Mouse (Mus musculus) brain, embryonic 14.5 days (tissue): ENCODE results near the gene Gmpr2. TPM values are rescaled to one million over a fixed set of nuclear protein-coding genes. Genes with fewer than 3 reads are reported as not detected.

Source experiments
- DNase-seq: peaks from one replicate; pipeline ENCODE4 v3.0.0-alpha.2; 2011; ENCODE audit warnings: low read depth
- CTCF ChIP-seq: fragments of 200-500 bp; IDR thresholded peaks from 2 replicates; pipeline ENCODE4 v1.5.1; 2012; ENCODE audit warnings: inconsistent platforms, mild to moderate bottlenecking, moderate library complexity, borderline replicate concordance; ENCODE audit not compliant: insufficient read depth, insufficient read length; ENCODE audit errors: extremely low read depth
- POLR2A ChIP-seq: fragments of 200-500 bp; IDR thresholded peaks from 2 replicates; pipeline ENCODE4 v1.6.1; 2012; ENCODE audit warnings: mild to moderate bottlenecking, inconsistent platforms, borderline replicate concordance; ENCODE audit not compliant: poor library complexity, insufficient read depth, insufficient read length, severe bottlenecking; ENCODE audit errors: extremely low read depth
- polyA plus RNA-seq: library from polyadenylated mRNA; depleted of rRNA; stranded (reverse); fragments of >200 nt; gene quantifications from 2 replicates; pipeline ENCODE4 v1.2.3, GENCODE M21; 2012

Gene Gmpr2
- polyA plus RNA-seq, 1 experiment, result 32.8 TPM

DNA sequence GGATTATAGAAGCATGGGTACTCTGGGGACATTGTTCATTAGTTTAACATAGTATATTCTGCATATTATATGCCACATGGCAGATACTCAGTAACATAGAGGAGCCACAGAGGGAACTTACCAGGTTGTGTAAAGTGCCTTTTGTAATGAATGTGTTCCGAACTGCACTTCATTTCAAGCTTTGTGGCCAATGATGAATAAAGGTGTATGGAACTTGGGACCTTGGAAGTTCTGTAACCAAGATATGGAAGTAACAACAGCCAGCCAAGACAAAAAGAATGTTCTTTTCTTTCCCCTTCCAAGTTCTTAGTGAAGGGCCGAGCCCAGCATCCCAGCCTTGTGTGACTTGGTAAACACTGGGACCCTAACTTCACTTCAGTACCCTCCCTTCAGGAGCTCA is 21.9 kb upstream of the Gmpr2 start, which contains the start of gene Tssk4:
TSS of gene Tssk4 (plus strand) at position 301 of the 400 bp plus-strand sequence.
- no peak for TF ChIP-seq POLR2A
- no peak for DNase-seq

DNA sequence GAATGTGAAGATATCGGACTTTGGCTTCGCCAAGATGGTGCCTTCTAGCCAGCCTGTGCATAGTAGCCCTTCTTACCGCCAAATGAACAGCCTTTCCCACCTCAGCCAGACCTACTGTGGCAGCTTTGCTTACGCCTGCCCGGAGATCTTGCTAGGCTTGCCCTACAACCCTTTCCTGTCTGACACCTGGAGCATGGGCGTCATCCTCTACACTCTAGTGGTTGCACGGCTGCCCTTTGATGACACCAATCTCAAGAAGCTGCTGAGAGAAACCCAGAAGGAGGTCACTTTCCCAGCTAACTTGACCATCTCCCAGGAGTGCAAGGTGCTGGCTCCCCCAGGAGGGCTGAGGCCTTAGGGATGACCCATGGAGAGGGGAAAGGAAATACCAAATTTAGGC is 20.2 kb upstream of the Gmpr2 start:
- no peak for DNase-seq
- no peak for TF ChIP-seq POLR2A
- no peak for TF ChIP-seq CTCF

DNA sequence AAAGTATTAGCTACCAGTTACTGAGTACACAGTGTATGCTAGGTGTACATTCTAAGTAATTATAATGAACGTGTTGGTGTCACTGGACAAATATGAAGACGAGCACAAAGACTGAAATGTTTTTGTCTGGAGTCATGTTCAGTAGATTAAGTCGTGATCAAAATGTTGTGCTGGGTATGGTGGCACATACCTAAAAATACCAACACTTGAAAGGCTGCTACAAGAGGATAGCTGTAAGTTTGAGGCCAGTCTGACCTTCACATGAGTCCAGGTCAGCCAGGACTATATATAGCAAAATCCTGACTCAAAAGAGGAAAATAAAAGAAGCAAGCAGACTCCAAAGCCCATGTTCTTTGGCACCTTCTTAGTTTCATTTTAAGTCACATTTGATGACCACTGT is 14.8 kb upstream of the Gmpr2 start:
- TF ChIP-seq POLR2A, result no peak
- TF ChIP-seq CTCF, result no peak
- DNase-seq, result no peak

DNA sequence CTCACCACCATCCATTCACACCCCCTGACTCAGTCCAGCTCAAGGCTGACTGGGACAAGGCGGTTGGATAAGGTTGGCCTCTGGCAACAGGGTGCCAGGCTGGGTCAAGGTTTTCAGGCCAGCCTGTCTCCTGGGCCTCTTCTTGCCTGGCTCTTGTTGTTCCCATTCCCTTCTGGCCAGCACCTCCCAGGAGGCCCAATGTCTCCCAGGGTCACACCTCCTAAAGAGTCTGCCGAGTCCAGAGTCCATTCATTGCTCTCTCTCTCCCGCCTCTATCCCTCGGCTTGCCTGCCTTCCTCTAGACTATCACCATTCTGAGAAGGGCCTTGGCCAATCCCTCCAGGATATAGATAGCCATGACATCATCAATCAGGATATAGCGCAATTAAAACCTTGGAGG is 13.7 kb upstream of the Gmpr2 start:
- TF ChIP-seq POLR2A, result no peak
- TF ChIP-seq CTCF, result no peak
- DNase-seq, result no peak

GRCm38 (mm10) chr14:55659960-55660573 is 11.7 kb upstream of the Gmpr2 start, which contains the start of gene Mdp1:
Mdp1 (minus strand) TSS chr14:55660508.
- peak; percentile 66 for TF ChIP-seq CTCF
- peak; percentile 23; the same call in 1 of the 2 replicates for TF ChIP-seq POLR2A
- peak; percentile 97 for DNase-seq

- TF ChIP-seq CTCF, result no peak
- no peak for TF ChIP-seq POLR2A
- no peak for DNase-seq
Measured at GRCm38 (mm10) chr14:55660636-55661035, 11.1 kb upstream of the Gmpr2 start.

DNA sequence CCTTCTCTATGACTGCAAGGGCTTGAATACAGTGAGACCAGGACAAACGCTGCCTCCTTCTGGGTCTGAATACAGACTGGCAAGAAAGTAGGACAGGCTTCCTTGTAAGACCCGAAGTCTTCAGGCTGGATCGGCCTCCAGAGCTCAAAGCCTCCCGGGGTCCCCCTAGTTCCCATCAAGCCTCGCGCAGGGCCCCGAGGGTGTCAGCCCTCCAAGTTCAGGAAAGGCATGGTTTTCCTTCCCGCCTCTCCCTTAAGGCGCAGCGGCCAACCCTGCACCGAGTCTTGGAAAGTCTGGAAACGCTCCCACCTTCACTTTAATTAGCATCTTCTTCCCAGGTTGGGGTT is 282 bp upstream of the Gmpr2 start:
- DNase-seq, result no peak
- TF ChIP-seq POLR2A (no peak), CTCF (no peak)

- no peak for DNase-seq
- TF ChIP-seq CTCF (no peak), POLR2A (no peak)
Measured at GRCm38 (mm10) chr14:55672741-55673060, 960 bp downstream of the Gmpr2 start.

- TF ChIP-seq CTCF (no peak), POLR2A (no peak)
Measured at GRCm38 (mm10) chr14:55677615-55678014, 5.9 kb downstream of the Gmpr2 start.

GRCm38 (mm10) chr14:55681160-55682117 is 9.7 kb downstream of the Gmpr2 start, which contains the start of gene Tinf2:
Tinf2 (minus strand) TSS chr14:55681820.
- TF ChIP-seq CTCF, result peak; percentile 88
- TF ChIP-seq POLR2A, result no peak
- peak; percentile 99 for DNase-seq

More at GRCm38 (mm10) chr14:55677615-55678014, 5.9 kb downstream of the Gmpr2 start:
- DNase-seq, result no peak

- DNase-seq, result no peak
- no peak for TF ChIP-seq CTCF
- no peak for TF ChIP-seq POLR2A
Measured at GRCm38 (mm10) chr14:55682118-55682493, 10.4 kb downstream of the Gmpr2 start.
